Mouse (Mus musculus) olfactory bulb, adult 2 months (tissue): ENCODE data around the gene Ltbp4.

ENCODE experiments used
- CTCF ChIP-seq: fragments of 200-500 bp; IDR thresholded peaks from 2 replicates; pipeline ENCODE4 v1.5.1; 2012; ENCODE audit warnings: low read depth, mild to moderate bottlenecking, low read length, moderate library complexity; ENCODE audit not compliant: insufficient read depth
- POLR2A ChIP-seq: fragments of 200-500 bp; IDR thresholded peaks from 2 replicates; pipeline ENCODE4 v1.6.1; 2012; ENCODE audit warnings: mild to moderate bottlenecking, low read depth, low read length, moderate library complexity; ENCODE audit not compliant: insufficient read depth

DNA sequence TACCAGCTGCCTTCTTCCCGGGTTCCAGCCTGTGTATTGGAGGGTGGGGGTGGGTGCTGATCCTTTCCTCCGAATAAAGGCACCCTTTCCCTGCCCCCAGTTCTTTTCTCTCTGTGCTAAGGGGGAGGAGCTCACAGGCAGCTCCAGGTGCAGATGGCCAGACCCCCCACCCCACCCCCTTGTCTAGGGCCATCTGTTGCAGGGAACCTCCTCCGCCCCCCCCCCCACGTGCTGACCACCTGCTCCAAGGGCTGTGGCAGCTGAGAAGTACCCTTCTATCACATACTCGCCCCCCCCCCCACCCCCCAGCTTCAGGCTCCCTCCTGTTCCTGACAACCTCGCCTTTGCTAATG is 79.7 kb downstream of the Ltbp4 start:
- no peak for TF ChIP-seq CTCF
- TF ChIP-seq POLR2A, result no peak
